Mouse (Mus musculus) MN1 (cell line): ENCODE results near the gene Senp3.
"Not testable (repeated sequence)": the region's sequence is repeated elsewhere in the genome, so short reads cannot be mapped to it uniquely, and the experiment has no call there.

Source experiments
- DNase-seq: peaks from one replicate; pipeline ENCODE4 v3.0.0-alpha.2; 2016; ENCODE audit warnings: low spot score

The Senp3 gene

GRCm38 (mm10) chr11:69681314-69682208 lies at the start of gene Senp3:
Gene Senp3, minus strand, starts transcription at chr11:69682084.
- DNase-seq: peak; percentile 98

GRCm38 (mm10) chr11:69731408-69731807 lies 49.5 kb upstream of the Senp3 start:
- DNase-seq: not testable (repeated sequence)

- DNase-seq: peak; percentile 44
Observed at GRCm38 (mm10) chr11:69729063-69729462, 47.2 kb upstream of the Senp3 start.

- no peak for DNase-seq
Observed at GRCm38 (mm10) chr11:69725951-69726350, 44.1 kb upstream of the Senp3 start.

- DNase-seq: no peak
Observed at GRCm38 (mm10) chr11:69723074-69723473, 41.2 kb upstream of the Senp3 start.

GRCm38 (mm10) chr11:69720852-69721251 lies 39.0 kb upstream of the Senp3 start:
- DNase-seq: no peak

- DNase-seq: no peak
Observed at GRCm38 (mm10) chr11:69719423-69719822, 37.5 kb upstream of the Senp3 start.

GRCm38 (mm10) chr11:69718661-69719060 lies 36.8 kb upstream of the Senp3 start:
- no peak for DNase-seq

GRCm38 (mm10) chr11:69716953-69717352 lies 35.1 kb upstream of the Senp3 start:
- no peak for DNase-seq

GRCm38 (mm10) chr11:69715929-69716328 lies 34.0 kb upstream of the Senp3 start:
- peak; percentile 37 for DNase-seq

- peak; percentile 16 for DNase-seq
Observed at GRCm38 (mm10) chr11:69715482-69715881, 33.6 kb upstream of the Senp3 start.

GRCm38 (mm10) chr11:69714636-69715329 lies 32.9 kb upstream of the Senp3 start:
- DNase-seq: peak; percentile 75

- no peak for DNase-seq
Observed at GRCm38 (mm10) chr11:69712954-69713672, 31.2 kb upstream of the Senp3 start.

- no peak for DNase-seq
Observed at GRCm38 (mm10) chr11:69711082-69711481, 29.2 kb upstream of the Senp3 start.

- DNase-seq: no peak
Observed at GRCm38 (mm10) chr11:69710470-69710869, 28.6 kb upstream of the Senp3 start.

GRCm38 (mm10) chr11:69709554-69710446 lies 27.9 kb upstream of the Senp3 start:
- peak; percentile 18 for DNase-seq

GRCm38 (mm10) chr11:69708614-69709265 lies 26.9 kb upstream of the Senp3 start:
- no peak for DNase-seq

GRCm38 (mm10) chr11:69707873-69708381 lies 26.0 kb upstream of the Senp3 start:
- DNase-seq: no peak

- DNase-seq: no peak
Observed at GRCm38 (mm10) chr11:69707480-69707847, 25.6 kb upstream of the Senp3 start.

GRCm38 (mm10) chr11:69706775-69707479 lies 25.0 kb upstream of the Senp3 start:
- peak; percentile 60 for DNase-seq
